Mouse (Mus musculus) stomach, embryonic 16.5 days (tissue): ENCODE results near the gene Iqce. TPM values are rescaled to one million over a fixed set of nuclear protein-coding genes. Genes with fewer than 3 reads are reported as not detected.
A peak's percentile ranks its signal among the peaks of the same experiment; 100 is the strongest.

Experiments used
- ATAC-seq: fragments of 200-750 bp; cut with Nextera tagmentation; 2 replicates; pipeline ENCODE4 v1.8.0; 2017; ENCODE audit warnings: moderate number of reproducible peaks, moderate TSS enrichment; ENCODE audit not compliant: insufficient read depth, low FRiP score
- H3K27ac ChIP-seq: fragments of 300-500 bp; sonication (generic); 2 replicates; pipeline ENCODE4 v1.5.1; 2014; ENCODE audit warnings: low read length
- H3K27me3 ChIP-seq: fragments of 300-500 bp; sonication (generic); 2 replicates; pipeline ENCODE4 v1.6.1; 2014; ENCODE audit warnings: low read length, control low read depth, mixed read lengths; ENCODE audit not compliant: control insufficient read depth, insufficient read depth
- H3K36me3 ChIP-seq: fragments of 300-500 bp; sonication (generic); 2 replicates; pipeline ENCODE4 v1.6.1; 2014; ENCODE audit warnings: low read length; ENCODE audit not compliant: control insufficient read depth, insufficient read depth
- H3K4me1 ChIP-seq: fragments of 300-500 bp; sonication (generic); 2 replicates; pipeline ENCODE4 v1.6.1; 2014; ENCODE audit warnings: low read length, control low read depth, mixed read lengths; ENCODE audit not compliant: control insufficient read depth, insufficient read depth
- H3K4me2 ChIP-seq: fragments of 300-500 bp; sonication (generic); 2 replicates; pipeline ENCODE4 v1.6.1; 2014; ENCODE audit warnings: low read depth, low read length, mixed read lengths
- H3K4me3 ChIP-seq: fragments of 300-500 bp; sonication (generic); replicated peaks from 2 replicates; pipeline ENCODE4 v1.5.1; 2014; ENCODE audit warnings: mild to moderate bottlenecking, low read length
- H3K9ac ChIP-seq: fragments of 300-500 bp; sonication (generic); 2 replicates; pipeline ENCODE4 v1.6.1; 2014; ENCODE audit warnings: low read length
- H3K9me3 ChIP-seq: fragments of 300-500 bp; sonication (generic); replicated peaks from 2 replicates; pipeline ENCODE4 v1.6.1; 2016; ENCODE audit warnings: low read length, control low read depth; ENCODE audit not compliant: control insufficient read depth
- WGBS: fragments of 180-500 bp; shearing (Covaris S2); extraction: QIAGEN DNeasy Blood & Tissue Kit; methylation state at CpG from one replicate; pipeline ENCODE4 v1.1.7; 2014; 5-methylcytosine and 5-hydroxymethylcytosine counted together
- polyA plus RNA-seq: library from polyadenylated mRNA; unstranded; fragments of >200 nt; fragmentation: Nextera tagmentation; extraction: Ambion mirVana; gene quantifications from 2 replicates; pipeline ENCODE4 v1.2.1, GENCODE M21; 2015

Iqce gene
- polyA plus RNA-seq, 1 experiment from 2014 or later = 21.1 TPM

DNA sequence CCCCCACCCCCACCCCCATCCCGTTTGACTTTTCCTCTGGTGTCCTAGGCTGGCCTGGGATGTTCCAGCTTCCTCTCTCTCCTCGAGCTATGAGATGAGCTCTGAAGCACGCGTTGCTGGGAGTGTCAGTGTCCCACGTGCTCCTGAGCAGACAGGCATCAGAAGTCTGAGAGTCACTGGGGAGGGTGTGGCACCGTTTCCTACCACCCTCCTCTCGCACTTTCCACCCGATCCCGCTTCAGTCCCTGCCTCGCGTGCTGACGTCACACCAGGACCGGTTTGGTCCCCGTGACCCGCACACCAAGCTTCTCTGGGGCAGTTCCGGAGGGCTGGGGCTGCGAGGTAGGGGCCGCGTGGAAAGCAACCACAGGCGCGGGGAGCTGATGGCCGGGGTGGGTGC, 33.1 kb upstream of the Iqce start:
- under 1% methylated on average over 22 of the region's 22 CpGs for WGBS

GRCm38 (mm10) chr5:140733336-140733735, 31.2 kb upstream of the Iqce start:
- 72% methylated on average over 3 of the region's 3 CpGs for WGBS
- Histone ChIP-seq H3K27me3 (peaks cover 8% of the 10 kb centered on the region; the same call in 1 of the 2 replicates), H3K36me3 (no peaks in the 10 kb centered on the region), H3K4me2 (no peak overlapping the region), H3K9me3 (no peaks in the 10 kb centered on the region), H3K27ac (no peak overlapping the region), H3K9ac (no peak overlapping the region), H3K4me1 (peaks cover 6% of the 10 kb centered on the region), H3K4me3 (no peak overlapping the region)
- ATAC-seq = no peak

More for the DNA sequence above, 33.1 kb upstream of the Iqce start:
- Histone ChIP-seq H3K4me3 (peak overlapping the region; percentile 40), H3K36me3 (no peaks in the 10 kb centered on the region), H3K27me3 (peaks cover 8% of the 10 kb centered on the region; the same call in 1 of the 2 replicates), H3K9ac (peak overlapping the region; percentile 57), H3K9me3 (no peaks in the 10 kb centered on the region), H3K4me1 (peaks cover 6% of the 10 kb centered on the region), H3K27ac (no peak overlapping the region), H3K4me2 (peak overlapping the region; percentile 71)
- ATAC-seq = peak; percentile 65; the same call in 1 of the 2 replicates

DNA sequence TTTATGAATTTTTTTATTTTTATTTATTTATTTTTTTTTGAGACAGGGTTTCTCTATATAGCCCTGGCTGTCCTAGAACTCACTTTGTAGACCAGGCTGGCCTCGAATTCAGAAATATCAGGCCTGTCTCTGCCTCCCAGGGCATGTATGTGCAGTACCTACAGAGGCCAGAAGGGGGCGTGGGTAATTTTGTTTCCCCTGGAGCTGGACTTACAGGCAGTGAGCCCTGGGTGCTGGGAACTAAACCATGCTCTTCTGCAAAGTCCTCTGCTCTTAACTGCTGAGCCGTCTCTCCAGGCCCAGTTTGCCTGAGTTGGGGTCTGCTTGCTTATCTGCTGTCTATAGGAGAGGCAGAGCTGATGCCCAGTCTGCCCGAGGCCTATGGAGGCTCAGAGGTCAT, 30.0 kb upstream of the Iqce start:
- H3K36me3 ChIP-seq = no peaks in the 10 kb centered on the region
- H3K4me3 ChIP-seq = no peak overlapping the region
- WGBS = 63% methylated on average over 4 of the region's 4 CpGs
- ATAC-seq = no peak
- peaks cover 6% of the 10 kb centered on the region for H3K4me1 ChIP-seq
- no peaks in the 10 kb centered on the region for H3K9me3 ChIP-seq
- no peak overlapping the region for H3K9ac ChIP-seq
- no peak overlapping the region for H3K27ac ChIP-seq
- H3K27me3 ChIP-seq = peaks cover 8% of the 10 kb centered on the region; the same call in 1 of the 2 replicates
- no peak overlapping the region for H3K4me2 ChIP-seq

DNA sequence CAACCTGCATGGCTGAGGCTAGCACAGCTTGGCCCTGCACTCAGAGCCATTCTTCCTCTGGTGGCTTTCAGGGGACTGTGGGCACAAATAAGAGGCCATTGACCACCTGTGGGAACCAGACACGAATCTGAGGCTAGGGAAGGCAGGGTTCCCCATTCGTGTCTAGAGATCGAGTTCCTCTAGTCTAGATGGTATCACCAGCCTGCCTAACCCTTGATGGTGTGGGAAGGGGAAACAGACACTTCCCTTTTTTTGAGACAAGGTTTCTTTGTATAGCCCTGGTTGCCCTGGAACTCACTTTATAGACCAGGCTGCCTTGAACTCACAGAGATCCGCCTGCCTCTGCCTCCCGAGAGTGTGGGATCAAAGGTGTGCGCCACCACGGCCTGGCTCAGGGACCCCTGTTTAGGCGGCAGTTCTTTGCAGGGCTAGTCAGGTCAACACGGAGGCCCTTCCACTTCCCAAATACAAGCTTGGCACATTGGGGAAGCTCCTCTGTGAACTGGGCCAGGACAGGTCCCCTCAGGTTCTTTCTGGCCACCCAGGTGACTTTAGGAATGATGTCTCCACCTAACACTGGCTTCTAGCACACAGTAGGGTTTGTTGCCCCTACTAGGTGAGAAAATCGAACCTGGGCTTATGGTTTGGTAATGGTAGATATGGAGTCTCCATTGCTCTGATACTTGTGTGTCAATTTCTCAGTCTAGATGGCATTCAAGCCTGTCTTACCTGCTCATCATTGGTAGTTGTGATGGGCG, 29.0 kb upstream of the Iqce start:
- Histone ChIP-seq H3K36me3 (no peaks in the 10 kb centered on the region), H3K9me3 (no peaks in the 10 kb centered on the region), H3K27me3 (peaks cover 7% of the 10 kb centered on the region; the same call in 1 of the 2 replicates), H3K27ac (no peak overlapping the region), H3K4me3 (no peak overlapping the region), H3K4me2 (no peak overlapping the region), H3K4me1 (peaks cover 6% of the 10 kb centered on the region), H3K9ac (no peak overlapping the region)
- no peak for ATAC-seq
- 83% methylated on average over 11 of the region's 11 CpGs for WGBS

DNA sequence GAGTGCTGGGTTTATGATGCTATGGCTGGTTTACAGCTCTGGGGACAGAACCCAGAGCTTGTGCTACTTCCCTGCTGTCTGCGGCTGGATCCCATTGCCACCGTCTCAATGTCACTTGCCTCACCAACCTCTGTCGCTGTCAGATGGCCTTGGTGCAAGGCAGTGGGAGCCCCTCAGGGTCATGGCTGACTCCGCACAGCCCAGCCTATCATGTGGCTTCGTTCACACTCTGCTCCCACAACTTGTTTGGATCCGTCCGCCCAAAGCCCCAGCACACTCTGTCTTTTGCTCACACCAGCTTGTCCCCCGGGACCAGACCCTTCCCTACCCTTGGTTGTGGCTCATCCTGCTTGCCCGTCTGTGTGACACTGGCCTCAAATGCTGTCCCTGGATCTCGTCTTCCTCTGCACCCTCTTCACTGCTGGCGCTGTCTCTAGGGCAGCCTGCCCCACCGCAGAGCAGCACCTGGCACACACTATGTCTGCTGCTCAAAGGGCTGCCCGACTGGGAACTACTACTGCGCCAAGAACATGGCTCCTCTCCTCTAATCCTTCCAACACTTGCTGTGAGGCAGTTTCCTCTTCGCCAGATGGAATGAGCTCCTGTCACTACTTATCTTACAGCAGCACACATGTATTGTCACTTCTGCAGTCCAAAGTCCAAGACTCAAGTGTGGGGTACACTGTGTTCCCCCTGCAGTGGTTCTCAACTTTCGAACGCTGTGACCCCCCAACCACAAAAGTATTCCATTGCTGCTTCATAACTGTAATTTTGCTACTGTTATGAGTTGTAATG, 25.0 kb upstream of the Iqce start:
- WGBS = 80% methylated on average over 17 of the region's 17 CpGs
- no peak overlapping the region for H3K4me3 ChIP-seq
- H3K9me3 ChIP-seq = no peaks in the 10 kb centered on the region
- no peak overlapping the region for H3K4me2 ChIP-seq
- H3K27me3 ChIP-seq = no peaks in the 10 kb centered on the region
- no peak overlapping the region for H3K9ac ChIP-seq
- H3K27ac ChIP-seq = no peak overlapping the region
- no peaks in the 10 kb centered on the region for H3K4me1 ChIP-seq
- no peaks in the 10 kb centered on the region for H3K36me3 ChIP-seq
- ATAC-seq = no peak

- no peak for ATAC-seq
- no peaks in the 10 kb centered on the region for H3K9me3 ChIP-seq
- H3K36me3 ChIP-seq = no peaks in the 10 kb centered on the region
- no peak overlapping the region for H3K27ac ChIP-seq
- no peak overlapping the region for H3K9ac ChIP-seq
- no peak overlapping the region for H3K4me3 ChIP-seq
- H3K27me3 ChIP-seq = no peaks in the 10 kb centered on the region
- 70% methylated on average over 7 of the region's 7 CpGs for WGBS
- no peaks in the 10 kb centered on the region for H3K4me1 ChIP-seq
- no peak overlapping the region for H3K4me2 ChIP-seq
These were observed 24.1 kb upstream of the Iqce start for GRCm38 (mm10) chr5:140726062-140726839.

DNA sequence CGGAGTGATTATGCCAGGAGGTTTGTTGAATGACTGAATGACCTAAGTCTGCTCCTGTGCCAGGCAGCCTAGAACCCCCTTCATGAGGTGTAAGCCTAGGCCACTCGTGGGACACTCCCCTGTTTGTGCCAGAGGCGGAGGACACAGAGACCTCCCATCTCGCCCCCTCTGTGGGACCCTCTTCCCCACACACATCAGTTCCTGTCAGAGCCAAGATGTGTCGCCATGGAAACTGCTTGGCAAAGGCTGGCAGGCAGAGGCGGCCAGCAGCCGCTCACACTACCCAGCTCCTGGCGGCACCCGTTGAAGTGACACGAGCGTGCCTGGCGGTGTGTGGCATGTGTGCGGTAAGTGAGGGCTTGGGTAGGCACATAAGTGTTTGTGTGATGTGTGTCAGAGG, 21.6 kb upstream of the Iqce start, which contains the start of gene Amz1:
Amz1 (plus strand) TSS at position 306 of the 400 bp plus-strand sequence.
- H3K9ac ChIP-seq = no peak within 1 kb of the TSS
- H3K4me3 ChIP-seq = no peak within 1 kb of the TSS
- 0 out of 2 replicates have a peak, but pooled peaks cover 5% of the 10 kb centered on the region for H3K9me3 ChIP-seq
- WGBS = 80% methylated on average over 13 of the region's 13 CpGs
- H3K27me3 ChIP-seq = no peaks in the 10 kb centered on the region
- ATAC-seq = no peak
- H3K4me2 ChIP-seq = no peak within 1 kb of the TSS
- peaks cover 7% of the 10 kb centered on the region for H3K36me3 ChIP-seq
- no peaks in the 10 kb centered on the region for H3K4me1 ChIP-seq
- H3K27ac ChIP-seq = no peak within 1 kb of the TSS

GRCm38 (mm10) chr5:140722121-140722520, 19.9 kb upstream of the Iqce start:
- Histone ChIP-seq H3K27ac (no peak overlapping the region), H3K4me2 (no peak overlapping the region), H3K4me1 (no peaks in the 10 kb centered on the region), H3K4me3 (no peak overlapping the region), H3K9ac (no peak overlapping the region), H3K9me3 (0 out of 2 replicates have a peak, but pooled peaks cover 5% of the 10 kb centered on the region), H3K36me3 (peaks cover 20% of the 10 kb centered on the region), H3K27me3 (no peaks in the 10 kb centered on the region)
- ATAC-seq = no peak
- whole genome bisulfite sequencing = 78% methylated on average over 3 of the region's 3 CpGs
